Mouse (Mus musculus) MEL (cell line): ENCODE measurements around the gene Bco1. TPM values are rescaled to one million over a fixed set of nuclear protein-coding genes. Genes with fewer than 3 reads are reported as not detected.

Experiments
- DNase-seq: peaks from one replicate; pipeline ENCODE4 v3.0.0; 2011; ENCODE audit warnings: low read depth, low spot score
- H3K27ac ChIP-seq: 2 replicates; pipeline ENCODE4 v1.5.1; 2012; ENCODE audit warnings: low read depth, mild to moderate bottlenecking, control low read depth, low read length, moderate library complexity; ENCODE audit not compliant: control insufficient read depth
- H3K27me3 ChIP-seq, 2 experiments: fragments of 150-350 bp in 1 of 2; sonication (generic) in 1 of 2; 2 replicates each; pipeline ENCODE4 v1.6.1; 2012; ENCODE audit warnings: low read length in 2 of 2, mild to moderate bottlenecking in 2 of 2, improper control_type of control experiment in 1 of 2, moderate library complexity in 1 of 2; ENCODE audit not compliant: insufficient read depth in 2 of 2, control insufficient read depth in 1 of 2
- H3K36me3 ChIP-seq, 2 experiments: 2 replicates each; pipeline ENCODE4 v1.6.1; 2012 to 2014; ENCODE audit warnings: low read length in 2 of 2, improper control_type of control experiment in 1 of 2, inconsistent platforms in 1 of 2, mild to moderate bottlenecking in 1 of 2; ENCODE audit not compliant: insufficient read depth in 2 of 2, control insufficient read depth in 1 of 2
- H3K4me1 ChIP-seq, 2 experiments: fragments of 150-350 bp in 1 of 2; sonication (generic) in 1 of 2; 2 replicates each; pipeline ENCODE4 v1.6.1; 2012; ENCODE audit warnings: low read length in 2 of 2, improper control_type of control experiment in 1 of 2, mild to moderate bottlenecking in 1 of 2; ENCODE audit not compliant: insufficient read depth in 2 of 2, control insufficient read depth in 1 of 2
- H3K4me3 ChIP-seq, 2 experiments: fragments of 150-350 bp in 1 of 2; sonication (generic) in 1 of 2; 2 replicates each; pipeline ENCODE4 v1.5.1; 2012; ENCODE audit warnings: low read depth in 2 of 2, low read length in 2 of 2, mild to moderate bottlenecking in 2 of 2, moderate library complexity in 2 of 2, control low read depth in 1 of 2, improper control_type of control experiment in 1 of 2; ENCODE audit not compliant: control insufficient read depth in 1 of 2, insufficient read depth in 1 of 2
- H3K79me2 ChIP-seq: 2 replicates; pipeline ENCODE4 v1.6.1; 2012; ENCODE audit warnings: mild to moderate bottlenecking, low read length, moderate library complexity; ENCODE audit not compliant: control insufficient read depth, poor library complexity, insufficient read depth
- H3K9ac ChIP-seq: 2 replicates; pipeline ENCODE4 v1.6.1; 2012; ENCODE audit warnings: low read depth, mild to moderate bottlenecking, control low read depth, low read length, moderate library complexity; ENCODE audit not compliant: control insufficient read depth, poor library complexity, severe bottlenecking
- H3K9me3 ChIP-seq: fragments of 150-350 bp; sonication (generic); replicated peaks from 2 replicates; pipeline ENCODE4 v1.6.1; 2012; ENCODE audit warnings: mild to moderate bottlenecking, low read length, improper control_type of control experiment, moderate library complexity; ENCODE audit not compliant: insufficient read depth
- CHD1 ChIP-seq: IDR thresholded peaks from 2 replicates; pipeline ENCODE4 v1.6.1; 2012; ENCODE audit warnings: low read depth, mild to moderate bottlenecking, inconsistent platforms, low read length, improper control_type of control experiment
- CHD2 ChIP-seq: IDR thresholded peaks from 2 replicates; pipeline ENCODE4 v1.6.1; 2011; ENCODE audit warnings: low read length, improper control_type of control experiment
- CTCF ChIP-seq, 3 experiments: IDR thresholded peaks in 2 of 3; conservative IDR thresholded peaks in 1 of 3; 2 replicates each; pipeline ENCODE4 v1.5.1; 2011 to 2012; ENCODE audit warnings: low read length in 3 of 3, low read depth in 2 of 3, mild to moderate bottlenecking in 2 of 3, improper control_type of control experiment in 1 of 3, inconsistent platforms in 1 of 3, mixed read lengths in 1 of 3, moderate library complexity in 1 of 3; ENCODE audit not compliant: control insufficient read depth in 1 of 3, insufficient read depth in 1 of 3, poor library complexity in 1 of 3, severe bottlenecking in 1 of 3
- EP300 ChIP-seq, 2 experiments: IDR thresholded peaks; 2 replicates each; pipeline ENCODE4 v1.6.1; 2011; ENCODE audit warnings: improper control_type of control experiment in 2 of 2, low read length in 2 of 2, low read depth in 1 of 2, mild to moderate bottlenecking in 1 of 2
- GABPA ChIP-seq: IDR thresholded peaks from 2 replicates; pipeline ENCODE4 v1.6.1; 2012; ENCODE audit warnings: low read depth, mild to moderate bottlenecking, inconsistent platforms, low read length, improper control_type of control experiment, moderate library complexity
- GATA1 ChIP-seq: IDR thresholded peaks from 2 replicates; pipeline ENCODE4 v1.6.1; 2011; ENCODE audit warnings: low read depth, low read length, improper control_type of control experiment
- HCFC1 ChIP-seq: IDR thresholded peaks from 2 replicates; pipeline ENCODE4 v1.6.1; 2012; ENCODE audit warnings: low read depth, mild to moderate bottlenecking, inconsistent platforms, low read length, improper control_type of control experiment, moderate library complexity
- KAT2A ChIP-seq: conservative IDR thresholded peaks from 2 replicates; pipeline ENCODE4 v1.6.1; 2012; ENCODE audit warnings: low read depth, low read length, improper control_type of control experiment, inconsistent platforms
- MAFK ChIP-seq: IDR thresholded peaks from 2 replicates; pipeline ENCODE4 v1.6.1; 2011; ENCODE audit warnings: low read depth, mild to moderate bottlenecking, low read length, improper control_type of control experiment, borderline replicate concordance
- MAZ ChIP-seq: IDR thresholded peaks from 2 replicates; pipeline ENCODE4 v1.6.1; 2012; ENCODE audit warnings: low read depth, mild to moderate bottlenecking, inconsistent platforms, low read length, improper control_type of control experiment
- MEF2A ChIP-seq: IDR thresholded peaks from 2 replicates; pipeline ENCODE4 v1.6.1; 2014; ENCODE audit warnings: low read depth, mild to moderate bottlenecking, inconsistent platforms, low read length, improper control_type of control experiment; ENCODE audit not compliant: poor library complexity, insufficient replicate concordance, severe bottlenecking; ENCODE audit errors: extremely low read depth
- MXI1 ChIP-seq: IDR thresholded peaks from 2 replicates; pipeline ENCODE4 v1.6.1; 2011; ENCODE audit warnings: mild to moderate bottlenecking, low read depth, low read length, improper control_type of control experiment
- MYB ChIP-seq: IDR thresholded peaks from 2 replicates; pipeline ENCODE4 v1.6.1; 2011; ENCODE audit warnings: mild to moderate bottlenecking, low read depth, low read length, improper control_type of control experiment
- MYC ChIP-seq: IDR thresholded peaks from 2 replicates; pipeline ENCODE4 v1.6.1; 2011; ENCODE audit warnings: low read depth, mild to moderate bottlenecking, low read length, improper control_type of control experiment, moderate library complexity
- NELFE ChIP-seq: IDR thresholded peaks from 2 replicates; pipeline ENCODE4 v1.6.1; 2011; ENCODE audit warnings: low read depth, low read length, improper control_type of control experiment
- NRF1 ChIP-seq: IDR thresholded peaks from 2 replicates; pipeline ENCODE4 v1.6.1; 2014; ENCODE audit warnings: low read depth, mild to moderate bottlenecking, inconsistent platforms, low read length, improper control_type of control experiment, moderate library complexity; ENCODE audit not compliant: poor library complexity, insufficient read depth, severe bottlenecking
- POLR2A ChIP-seq, 2 experiments: IDR thresholded peaks; 2 replicates each; pipeline ENCODE4 v1.6.1; 2011 to 2012; ENCODE audit warnings: low read length in 2 of 2, mild to moderate bottlenecking in 2 of 2, control low read depth in 1 of 2, improper control_type of control experiment in 1 of 2, low read depth in 1 of 2, moderate library complexity in 1 of 2; ENCODE audit not compliant: control insufficient read depth in 1 of 2, insufficient read depth in 1 of 2, poor library complexity in 1 of 2
- RAD21 ChIP-seq: IDR thresholded peaks from 2 replicates; pipeline ENCODE4 v1.6.1; 2011; ENCODE audit warnings: mild to moderate bottlenecking, low read depth, low read length, improper control_type of control experiment
- SMC3 ChIP-seq: IDR thresholded peaks from 2 replicates; pipeline ENCODE4 v1.6.1; 2011; ENCODE audit warnings: low read depth, low read length, improper control_type of control experiment
- TAL1 ChIP-seq: IDR thresholded peaks from 2 replicates; pipeline ENCODE4 v1.6.1; 2012; ENCODE audit warnings: mild to moderate bottlenecking, inconsistent platforms, low read length, moderate library complexity, mixed read lengths
- TCF12 ChIP-seq: IDR thresholded peaks from 2 replicates; pipeline ENCODE4 v1.6.1; 2014; ENCODE audit warnings: low read depth, mild to moderate bottlenecking, inconsistent platforms, low read length, improper control_type of control experiment, moderate library complexity
- USF2 ChIP-seq, 2 experiments: IDR thresholded peaks; 2 replicates each; pipeline ENCODE4 v1.6.1; 2011 to 2012; ENCODE audit warnings: improper control_type of control experiment in 2 of 2, low read length in 2 of 2, borderline replicate concordance in 1 of 2, inconsistent platforms in 1 of 2, low read depth in 1 of 2, mild to moderate bottlenecking in 1 of 2; ENCODE audit not compliant: insufficient read depth in 1 of 2
- ZKSCAN1 ChIP-seq: IDR thresholded peaks from 2 replicates; pipeline ENCODE4 v1.6.1; 2012; ENCODE audit warnings: low read depth, mild to moderate bottlenecking, inconsistent platforms, low read length, improper control_type of control experiment, moderate library complexity
- ZMIZ1 ChIP-seq: IDR thresholded peaks from 2 replicates; pipeline ENCODE4 v1.6.1; 2012; ENCODE audit warnings: low read depth, mild to moderate bottlenecking, inconsistent platforms, low read length, improper control_type of control experiment, moderate library complexity
- polyA plus RNA-seq, 2 experiments: library from polyadenylated mRNA; stranded (reverse) in 1 of 2; unstranded in 1 of 2; fragments of >175 nt in 1 of 2; fragments of >200 nt in 1 of 2; gene quantifications; 2 replicates each; pipeline versions ENCODE4 v1.2.1 to v1.2.4; 2012; ENCODE audit warnings: low replicate concordance in 2 of 2, low read depth in 1 of 2; ENCODE audit not compliant: insufficient read length in 2 of 2, insufficient read depth in 1 of 2, missing spikeins in 1 of 2
- total RNA-seq: library from RNA; depleted of rRNA; stranded (reverse); fragments of 300-350 nt; gene quantifications from 2 replicates; pipeline ENCODE4 v1.2.3, GENCODE M21; 2012

Bco1 gene
- total and polyA plus RNA-seq, 3 experiments, result 0.70 to 1.2 TPM; not detected in 1

DNA sequence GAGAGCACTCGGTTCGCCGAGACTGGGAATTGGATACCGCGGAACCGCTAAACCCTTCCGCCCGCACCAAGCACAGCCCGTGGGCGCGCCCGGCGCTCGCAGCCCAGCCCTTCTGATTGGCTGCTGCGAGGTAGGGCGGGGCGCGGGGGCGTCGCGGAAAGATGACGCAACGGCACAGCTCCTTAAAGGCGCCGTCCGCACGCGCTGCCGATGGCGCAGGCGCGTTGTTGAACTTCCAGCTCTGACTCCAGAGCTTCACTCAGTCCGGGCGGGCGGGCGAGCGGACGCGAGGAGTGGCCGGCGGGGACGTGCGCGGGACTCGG, 62.1 kb downstream of the Bco1 start (continued):
- TF ChIP-seq KAT2A (no peak; the same call in 1 of the 2 replicates), POLR2A (IDR thresholded peaks at IDR 0.05; ENCODE audit: control insufficient read depth in 1 of 2, insufficient read depth in 1 of 2, low read depth in 1 of 2, low read length in 2 of 2, poor library complexity in 1 of 2) (peak; percentile 62 to 90; a peak in 3 of 4 replicates), RAD21 (no peak), GABPA (no peak), EP300 (IDR thresholded peaks at IDR 0.05; ENCODE audit: low read depth in 1 of 2, low read length in 2 of 2) (no peak), HCFC1 (peak; percentile 92), NRF1 (peak; percentile 78), MAFK (no peak), CHD2 (no peak), NELFE (peak; percentile 82), GATA1 (no peak), MEF2A (no peak), MYC (no peak), SMC3 (no peak), ZMIZ1 (peak; percentile 78), TCF12 (peak; percentile 76), MAZ (peak; percentile 78; the same call in 1 of the 2 replicates), MYB (no peak), TAL1 (no peak), CHD1 (no peak), USF2 (IDR thresholded peaks at IDR 0.05; ENCODE audit: borderline replicate concordance in 1 of 2, insufficient read depth in 1 of 2, low read depth in 1 of 2, low read length in 2 of 2) (no peak)

DNA sequence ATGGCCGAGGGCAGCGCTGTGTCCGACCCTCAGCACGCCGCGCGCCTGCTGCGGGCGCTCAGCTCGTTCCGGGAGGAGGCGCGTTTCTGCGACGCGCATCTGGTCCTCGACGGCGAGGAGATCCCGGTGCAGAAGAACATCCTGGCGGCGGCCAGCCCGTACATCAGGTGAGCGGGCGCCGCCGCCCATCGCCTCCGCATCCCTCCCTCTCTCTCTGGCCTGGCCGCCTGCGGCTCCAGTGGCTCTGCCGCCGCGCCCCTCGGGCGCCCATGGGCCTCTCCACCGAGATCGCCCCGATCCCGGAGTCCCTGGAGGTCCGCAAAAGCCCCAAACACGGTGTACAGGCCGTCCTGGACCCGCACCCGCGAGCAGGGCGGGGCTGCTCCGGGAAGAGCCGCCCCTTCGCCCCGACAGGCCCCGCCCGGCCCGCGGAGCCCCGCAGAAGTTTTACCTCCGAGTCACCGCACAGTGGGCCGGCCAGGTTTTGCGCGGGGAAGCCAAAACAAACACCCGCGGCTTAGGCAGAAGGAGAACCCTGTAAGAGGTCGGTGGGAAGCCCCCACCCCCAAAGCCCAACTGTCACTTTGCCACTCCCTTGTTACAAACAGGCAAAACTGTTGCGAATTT, 62.6 kb downstream of the Bco1 start, which contains the start of gene Gan:
Gene Gan, plus strand, starts transcription at position 1 of the 627 bp plus-strand sequence.
- no peak for TF ChIP-seq ZKSCAN1
- TF ChIP-seq TCF12, result 0 out of 2 replicates have a peak, but pooled peaks have one; percentile 14
- TF ChIP-seq CTCF (IDR thresholded peaks at IDR 0.05 in 2 of 3, conservative IDR thresholded peaks at IDR 0.05 in 1 of 3; ENCODE audit: control insufficient read depth in 1 of 3, insufficient read depth in 1 of 3, low read depth in 2 of 3, low read length in 3 of 3, poor library complexity in 1 of 3, severe bottlenecking in 1 of 3), result no peak
- TF ChIP-seq POLR2A (IDR thresholded peaks at IDR 0.05; ENCODE audit: control insufficient read depth in 1 of 2, insufficient read depth in 1 of 2, low read depth in 1 of 2, low read length in 2 of 2, poor library complexity in 1 of 2), result 0 out of 4 replicates have a peak, but pooled peaks of 1 of the 2 experiments have one; percentile 6
- TF ChIP-seq MXI1, result no peak
- peak; percentile 18; the same call in 1 of the 2 replicates for TF ChIP-seq HCFC1
- H3K4me3 ChIP-seq, result peak within 1 kb of the TSS; percentile 71 to 98
- peaks cover 42% of the 10 kb centered on the region for H3K79me2 ChIP-seq
- peak within 1 kb of the TSS; percentile 90 for H3K9ac ChIP-seq
- H3K36me3 ChIP-seq, result peaks cover 0 to 14% of the 10 kb centered on the region in 2 experiments; a peak in 3 of 4 replicates
- peak within 1 kb of the TSS; percentile 49 for H3K27ac ChIP-seq
- no peaks in the 10 kb centered on the region for H3K27me3 ChIP-seq
- peak; percentile 63 for DNase-seq
- H3K4me1 ChIP-seq, result peaks cover 8 to 12% of the 10 kb centered on the region in 2 experiments
- no peaks in the 10 kb centered on the region for H3K9me3 ChIP-seq
